Mouse (Mus musculus) lung, embryonic 16.5 days (tissue): ENCODE results near the gene Ccdc120. TPM values are rescaled to one million over a fixed set of nuclear protein-coding genes. Genes with fewer than 3 reads are reported as not detected.

Experiments
- ATAC-seq: fragments of 200-750 bp; cut with Nextera tagmentation; 2 replicates; pipeline ENCODE4 v1.8.0; 2017; ENCODE audit warnings: low read depth, mild to moderate bottlenecking, moderate library complexity
- H3K27ac ChIP-seq: fragments of 300-500 bp; sonication (generic); 2 replicates; pipeline ENCODE4 v1.5.1; 2014; ENCODE audit warnings: mild to moderate bottlenecking, control low read depth, low read length
- H3K27me3 ChIP-seq: fragments of 300-500 bp; sonication (generic); 2 replicates; pipeline ENCODE4 v1.6.1; 2014; ENCODE audit warnings: low read depth, low read length, mixed read lengths; ENCODE audit not compliant: control insufficient read depth, insufficient read depth
- H3K36me3 ChIP-seq: fragments of 300-500 bp; sonication (generic); 2 replicates; pipeline ENCODE4 v1.6.1; 2014; ENCODE audit warnings: low read length; ENCODE audit not compliant: control insufficient read depth, insufficient read depth
- H3K4me1 ChIP-seq: fragments of 300-500 bp; sonication (generic); replicated peaks from 2 replicates; pipeline ENCODE4 v1.6.1; 2014; ENCODE audit warnings: low read length, mixed read lengths; ENCODE audit not compliant: control insufficient read depth, insufficient read depth
- H3K4me2 ChIP-seq: fragments of 300-500 bp; sonication (generic); 2 replicates; pipeline ENCODE4 v1.6.1; 2014; ENCODE audit warnings: low read depth, low read length, control low read depth
- H3K4me3 ChIP-seq: fragments of 300-500 bp; sonication (generic); 2 replicates; pipeline ENCODE4 v1.5.1; 2014; ENCODE audit warnings: mild to moderate bottlenecking, low read length, control low read depth
- H3K9ac ChIP-seq: fragments of 300-500 bp; sonication (generic); 2 replicates; pipeline ENCODE4 v1.6.1; 2014; ENCODE audit warnings: low read length, control low read depth
- H3K9me3 ChIP-seq: fragments of 300-500 bp; sonication (generic); 2 replicates; pipeline ENCODE4 v1.6.1; 2016; ENCODE audit warnings: low read length; ENCODE audit not compliant: control insufficient read depth
- WGBS: fragments of 180-500 bp; shearing (Covaris S2); extraction: QIAGEN DNeasy Blood & Tissue Kit; methylation state at CpG from one replicate; pipeline ENCODE4 v1.1.7; 2014; 5-methylcytosine and 5-hydroxymethylcytosine counted together
- polyA plus RNA-seq: library from polyadenylated mRNA; unstranded; fragments of >200 nt; fragmentation: Nextera tagmentation; extraction: Ambion mirVana; gene quantifications from 2 replicates; pipeline ENCODE4 v1.2.1, GENCODE M21; 2015

Ccdc120 gene
- polyA plus RNA-seq, 1 experiment from 2014 or later, result 27.0 TPM

DNA sequence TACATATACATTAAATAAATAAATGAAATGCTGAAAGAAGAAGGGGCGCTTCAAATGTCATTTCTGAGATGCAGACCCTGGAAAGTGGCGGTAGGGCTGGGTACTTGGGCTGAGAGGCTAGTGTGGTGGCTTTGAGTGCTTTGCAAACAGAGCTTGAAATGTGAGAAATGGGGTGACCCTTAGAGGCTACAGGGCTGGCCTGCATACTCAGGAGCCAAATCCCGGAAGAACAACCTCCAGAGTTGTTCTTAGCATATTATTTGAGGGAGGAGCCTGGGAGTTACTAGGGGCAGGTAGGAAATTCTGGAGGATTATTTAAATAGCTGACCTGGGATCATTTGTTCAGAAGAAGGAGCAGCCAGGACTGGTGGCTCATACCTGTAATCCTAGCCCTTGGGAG is 60.2 kb downstream of the Ccdc120 start:
- Histone ChIP-seq H3K36me3 (no peaks in the 10 kb centered on the region), H3K27me3 (no peaks in the 10 kb centered on the region), H3K4me2 (no peak overlapping the region), H3K9ac (no peak overlapping the region), H3K4me3 (no peak overlapping the region), H3K9me3 (no peaks in the 10 kb centered on the region), H3K4me1 (no peaks in the 10 kb centered on the region), H3K27ac (peak overlapping the region; percentile 57; the same call in 1 of the 2 replicates)
- peak; percentile 90 for ATAC-seq
- 30% methylated on average over 3 of the region's 3 CpGs for WGBS

- H3K9ac ChIP-seq, result no peak overlapping the region
Measured at GRCm38 (mm10) chrX:7688321-7688720, 62.4 kb downstream of the Ccdc120 start.

More at GRCm38 (mm10) chrX:7688321-7688720, 62.4 kb downstream of the Ccdc120 start:
- Histone ChIP-seq H3K4me2 (no peak overlapping the region), H3K4me1 (no peaks in the 10 kb centered on the region), H3K27me3 (no peaks in the 10 kb centered on the region), H3K4me3 (no peak overlapping the region), H3K36me3 (no peaks in the 10 kb centered on the region), H3K27ac (no peak overlapping the region), H3K9me3 (no peaks in the 10 kb centered on the region)
- whole genome bisulfite sequencing, result 84% methylated on average over 2 of the region's 2 CpGs
- ATAC-seq, result no peak

Other genes with a start within 250 kb of the Ccdc120 start
- 0.11 TPM in 1 of 2 replicates, not detected in the other for gene Foxp3, start 177.3 kb downstream of the Ccdc120 start, polyA plus RNA-seq
- gene Ppp1r3f, start 176.6 kb downstream of the Ccdc120 start, polyA plus RNA-seq, result 1.4 and 1.5 TPM in 2 replicates
- 29.9 and 30.2 TPM in 2 replicates for gene Ccdc22, start 145.4 kb downstream of the Ccdc120 start, polyA plus RNA-seq
- gene Cacna1f, start 143.8 kb downstream of the Ccdc120 start, polyA plus RNA-seq, result 0.08 TPM in 1 of 2 replicates, not detected in the other
- 2.6 and 3.2 TPM in 2 replicates for gene Syp, start 112.4 kb downstream of the Ccdc120 start, polyA plus RNA-seq
- 11.5 and 11.8 TPM in 2 replicates for gene Prickle3, start 93.6 kb downstream of the Ccdc120 start, polyA plus RNA-seq
- gene Plp2, start 79.5 kb downstream of the Ccdc120 start, polyA plus RNA-seq, result 218 and 221 TPM in 2 replicates
- 0.38 and 0.45 TPM in 2 replicates for gene Magix, start 69.7 kb downstream of the Ccdc120 start, polyA plus RNA-seq
- 51.6 and 51.8 TPM in 2 replicates for gene Gpkow, start 53.8 kb downstream of the Ccdc120 start, polyA plus RNA-seq
- gene Wdr45, start 36.6 kb downstream of the Ccdc120 start, polyA plus RNA-seq, result 102 and 122 TPM in 2 replicates
- gene Gm45208, start 28.7 kb downstream of the Ccdc120 start, polyA plus RNA-seq, result 0.72 and 1.7 TPM in 2 replicates
- 54.7 and 60.6 TPM in 2 replicates for gene Praf2, start 22.5 kb downstream of the Ccdc120 start, polyA plus RNA-seq
- gene Tfe3, start 11.7 kb upstream of the Ccdc120 start, polyA plus RNA-seq, result 27.1 and 28.0 TPM in 2 replicates
- 41.9 and 44.0 TPM in 2 replicates for gene Gripap1, start 38.9 kb upstream of the Ccdc120 start, polyA plus RNA-seq
- gene Kcnd1, start 71.4 kb upstream of the Ccdc120 start, polyA plus RNA-seq, result 1.1 TPM in 2 replicates
- 33.8 and 36.7 TPM in 2 replicates for gene Otud5, start 90.5 kb upstream of the Ccdc120 start, polyA plus RNA-seq
- gene Pim2, start 127.4 kb upstream of the Ccdc120 start, polyA plus RNA-seq, result 11.4 and 15.0 TPM in 2 replicates
- 40.9 and 42.7 TPM in 2 replicates for gene Slc35a2, start 133.1 kb upstream of the Ccdc120 start, polyA plus RNA-seq
- 106 and 119 TPM in 2 replicates for gene Pqbp1, start 148.4 kb upstream of the Ccdc120 start, polyA plus RNA-seq
- 156 and 157 TPM in 2 replicates for gene Timm17b, start 148.5 kb upstream of the Ccdc120 start, polyA plus RNA-seq
- not detected in 2 replicates for gene Gm10491, start 156.9 kb upstream of the Ccdc120 start, polyA plus RNA-seq
- not detected in 2 replicates for gene Gm10490, start 158.6 kb upstream of the Ccdc120 start, polyA plus RNA-seq
- 0.94 and 1.3 TPM in 2 replicates for gene Pcsk1n, start 168.9 kb upstream of the Ccdc120 start, polyA plus RNA-seq
- gene Eras, start 177.7 kb upstream of the Ccdc120 start, polyA plus RNA-seq, result not detected in 2 replicates
- gene Hdac6, start 197.0 kb upstream of the Ccdc120 start, polyA plus RNA-seq, result 25.0 and 26.5 TPM in 2 replicates
- gene Gata1, start 227.2 kb upstream of the Ccdc120 start, polyA plus RNA-seq, result 1.1 and 2.8 TPM in 2 replicates